Mouse (Mus musculus): Measurements from ENCODE around the gene C1qtnf1. TPM values are rescaled to one million over a fixed set of nuclear protein-coding genes. Genes with fewer than 3 reads are reported as not detected.
A peak's percentile ranks its signal among the peaks of the same experiment; 100 is the strongest.
"Not testable (repeated sequence)": the region's sequence is repeated elsewhere in the genome, so short reads cannot be mapped to it uniquely, and the experiment has no call there.

The C1qtnf1 gene
- 1 to 10 TPM; 4.2 to 4.9 TPM for total RNA-seq (2021)
- long read RNA-seq, partial matches to known transcripts: 0 of 3 reads
- long read RNA-seq, other reads (novel, unspliced or antisense): 1 of 3 reads

DNA sequence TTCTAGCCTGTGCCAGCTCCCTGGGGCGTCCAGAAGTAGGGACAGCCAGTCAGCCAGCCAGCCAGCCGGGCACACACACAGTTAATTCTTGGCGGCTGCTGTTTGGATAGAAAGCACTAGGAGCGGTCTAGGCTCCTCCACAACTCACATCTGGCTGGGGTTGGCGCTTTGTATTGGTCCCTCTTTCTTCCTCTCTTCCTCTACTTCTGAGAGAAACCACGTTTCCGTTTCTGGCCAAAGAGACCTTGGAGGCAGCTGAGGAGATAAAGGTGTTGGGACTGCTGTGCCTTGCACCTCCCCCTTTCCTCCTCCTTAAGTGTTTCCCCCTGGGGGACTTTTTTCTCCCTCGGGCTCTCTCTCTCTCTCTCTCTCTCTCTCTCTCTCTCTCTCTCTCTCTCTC lies at the start of gene C1qtnf1:
C1qtnf1 (plus strand) TSS at position 218 of the 400 bp plus-strand sequence.
- DNase-seq (ENCODE audit: low spot score in 2 of 2): no peak

GRCm38 (mm10) chr11:118378656-118379055 lies 49.3 kb upstream of the C1qtnf1 start:
- no peak for DNase-seq (ENCODE audit: low spot score in 2 of 2)

DNA sequence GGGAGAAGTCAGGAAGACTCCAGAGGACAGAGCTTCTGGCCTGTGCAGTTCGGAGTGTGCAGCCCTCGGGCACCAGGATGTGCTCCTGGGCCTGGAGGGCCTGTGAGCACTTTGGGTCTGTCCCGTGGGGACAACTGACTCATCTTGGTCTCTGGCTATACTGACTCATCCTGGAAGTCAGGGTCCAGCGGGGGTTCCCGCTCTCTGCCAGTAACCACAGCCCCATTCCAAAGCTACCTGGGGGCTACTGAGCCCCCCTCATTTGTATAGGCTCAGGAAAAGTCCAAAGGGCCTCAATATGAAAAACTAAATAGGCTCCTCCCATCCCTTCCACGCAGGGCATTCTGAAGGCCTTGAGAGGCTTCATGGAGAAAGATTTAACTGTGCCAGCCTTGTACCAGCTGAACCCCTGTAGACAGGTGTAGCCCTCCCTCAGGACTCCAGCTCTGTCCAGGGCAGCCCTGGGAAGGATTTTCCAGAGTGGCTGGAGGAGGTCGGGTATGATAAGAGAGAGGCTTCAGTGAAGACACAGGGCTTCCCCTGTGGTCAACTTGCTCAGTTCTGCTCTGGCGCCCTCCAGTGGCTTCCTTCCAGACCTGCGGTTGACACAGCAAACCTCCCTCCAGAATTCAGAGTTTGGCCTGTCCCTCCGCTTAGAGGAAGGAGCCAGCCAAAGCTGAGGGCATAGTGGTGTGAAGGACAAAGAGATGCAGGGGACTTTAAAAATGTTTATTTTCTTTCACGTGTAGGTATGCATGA lies 48.6 kb upstream of the C1qtnf1 start:
- DNase-seq (ENCODE audit: low spot score in 2 of 2): peak; percentile 88 to 91

DNA sequence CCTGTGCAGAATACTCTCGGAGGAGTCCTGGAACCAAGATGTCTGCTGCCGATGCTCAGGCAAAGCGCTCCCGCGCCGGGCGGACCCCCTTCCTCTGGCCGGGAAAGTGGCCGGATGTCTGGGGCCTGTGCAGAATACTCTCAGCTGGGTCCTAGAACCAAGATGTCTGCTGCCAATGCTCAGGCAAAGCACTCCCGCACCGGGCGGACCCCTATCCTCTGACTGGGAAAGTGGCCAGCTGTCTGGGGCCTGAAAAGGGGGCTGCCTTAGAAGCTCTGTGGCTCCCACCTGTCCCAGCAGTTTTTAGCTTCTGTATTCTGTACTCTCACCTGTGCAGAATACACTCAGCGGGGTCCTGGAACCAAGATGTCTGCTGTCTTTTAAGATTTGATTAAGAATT lies 40.2 kb upstream of the C1qtnf1 start:
- DNase-seq (ENCODE audit: low spot score in 2 of 2): not testable (repeated sequence)

- no peak for DNase-seq (ENCODE audit: low spot score in 2 of 2)
Observed at GRCm38 (mm10) chr11:118393991-118394390, 34.0 kb upstream of the C1qtnf1 start.

DNA sequence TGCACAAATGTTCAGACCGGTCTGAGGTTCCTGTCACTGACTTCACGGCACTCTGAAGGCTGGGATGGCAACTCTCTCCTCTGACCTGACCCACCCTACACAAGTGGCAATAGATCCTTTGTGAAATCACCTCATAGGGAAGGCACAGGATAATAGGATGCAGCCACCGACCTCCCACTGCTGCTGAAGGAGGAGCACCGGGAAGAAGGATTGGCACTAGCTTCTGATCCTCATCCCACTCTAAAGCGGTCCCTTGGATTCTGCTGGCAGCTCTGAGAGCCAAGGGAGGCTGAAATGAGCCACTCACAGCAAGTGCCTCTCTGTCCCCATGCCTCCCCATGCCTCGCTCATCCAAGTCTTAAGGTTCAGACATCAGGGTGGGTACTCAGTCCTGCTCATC lies 33.5 kb upstream of the C1qtnf1 start:
- no peak for DNase-seq (ENCODE audit: low spot score in 2 of 2)

GRCm38 (mm10) chr11:118397806-118398530 lies 30.0 kb upstream of the C1qtnf1 start:
- no peak for DNase-seq (ENCODE audit: low spot score in 2 of 2)

- DNase-seq (ENCODE audit: low spot score in 2 of 2): no peak
Observed at GRCm38 (mm10) chr11:118399891-118400565, 28.0 kb upstream of the C1qtnf1 start.

- no peak for DNase-seq (ENCODE audit: low spot score in 2 of 2)
Observed at GRCm38 (mm10) chr11:118400566-118400936, 27.5 kb upstream of the C1qtnf1 start.

DNA sequence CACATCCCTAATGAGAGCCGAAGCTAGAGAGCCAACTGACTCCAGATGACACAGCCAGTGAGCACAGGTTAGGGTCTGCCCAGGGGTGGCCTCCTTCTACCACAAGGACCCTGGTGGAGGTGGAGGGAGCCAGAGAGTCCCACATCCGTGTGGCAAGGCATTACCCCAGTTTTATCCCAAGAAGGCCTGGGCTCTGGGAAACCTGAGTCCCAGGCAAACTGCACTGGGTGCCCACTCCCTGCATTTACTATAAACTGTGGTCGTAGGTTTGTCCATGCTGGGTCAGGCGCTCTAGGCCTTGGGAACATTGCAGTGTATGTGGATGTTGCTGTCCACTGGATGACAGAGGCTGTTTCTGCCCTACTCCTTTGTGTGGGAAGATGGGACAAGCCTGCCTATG lies 26.8 kb upstream of the C1qtnf1 start:
- DNase-seq (ENCODE audit: low spot score in 2 of 2): no peak

DNA sequence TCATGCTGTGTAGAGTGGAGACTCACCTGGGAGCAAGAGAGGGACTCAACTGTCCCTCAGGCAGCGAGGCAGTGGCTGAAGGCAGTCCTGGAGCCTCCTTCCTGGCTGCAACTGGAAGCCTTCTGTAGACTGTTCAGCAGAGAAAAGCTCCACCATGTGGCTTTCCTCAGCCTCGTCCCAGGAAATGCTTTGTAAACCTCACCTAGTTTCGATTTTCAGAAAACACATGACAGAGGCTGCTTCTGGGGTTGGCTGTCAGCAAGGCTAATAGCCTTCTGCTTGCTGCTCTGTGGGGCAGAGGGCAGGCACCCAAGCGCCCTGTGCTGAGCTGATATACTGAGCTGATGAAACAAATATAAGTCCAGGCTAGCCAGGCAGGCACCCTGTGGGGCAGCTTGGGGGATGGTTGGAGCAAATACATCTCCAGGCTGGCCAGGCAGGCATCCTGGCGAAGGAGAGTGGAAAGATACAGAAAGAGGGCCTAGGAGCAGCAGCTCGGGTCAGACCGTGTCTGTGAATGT lies 26.2 kb upstream of the C1qtnf1 start, which contains the start of gene Lgals3bp:
Lgals3bp (minus strand) TSS at position 333 of the 521 bp plus-strand sequence.
- DNase-seq (ENCODE audit: low spot score in 2 of 2): peak; percentile 46 to 57

DNA sequence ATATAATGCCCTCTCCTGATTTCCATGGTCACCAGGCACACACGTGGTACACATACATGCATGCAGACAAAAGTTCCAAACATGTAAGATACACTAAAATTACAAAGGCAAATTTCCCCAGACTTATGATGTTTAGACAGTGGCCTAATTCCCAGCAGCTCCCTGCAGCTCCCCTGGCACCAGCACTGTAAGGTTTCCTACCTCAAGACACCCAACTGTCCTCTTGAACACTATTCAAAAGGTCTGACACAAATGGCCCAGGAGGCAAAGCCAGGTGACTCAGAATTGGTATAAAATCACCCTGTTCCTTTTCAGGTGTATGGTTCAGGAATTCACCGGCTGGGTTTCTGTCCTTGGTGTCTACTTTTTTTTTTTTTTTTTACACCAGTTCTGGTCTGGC lies 24.8 kb upstream of the C1qtnf1 start:
- DNase-seq (ENCODE audit: low spot score in 2 of 2): no peak

- DNase-seq (ENCODE audit: low spot score in 2 of 2): no peak
Observed at GRCm38 (mm10) chr11:118403951-118404899, 23.8 kb upstream of the C1qtnf1 start.

- DNase-seq (ENCODE audit: low spot score in 2 of 2): no peak
Observed at GRCm38 (mm10) chr11:118405311-118405710, 22.7 kb upstream of the C1qtnf1 start.

DNA sequence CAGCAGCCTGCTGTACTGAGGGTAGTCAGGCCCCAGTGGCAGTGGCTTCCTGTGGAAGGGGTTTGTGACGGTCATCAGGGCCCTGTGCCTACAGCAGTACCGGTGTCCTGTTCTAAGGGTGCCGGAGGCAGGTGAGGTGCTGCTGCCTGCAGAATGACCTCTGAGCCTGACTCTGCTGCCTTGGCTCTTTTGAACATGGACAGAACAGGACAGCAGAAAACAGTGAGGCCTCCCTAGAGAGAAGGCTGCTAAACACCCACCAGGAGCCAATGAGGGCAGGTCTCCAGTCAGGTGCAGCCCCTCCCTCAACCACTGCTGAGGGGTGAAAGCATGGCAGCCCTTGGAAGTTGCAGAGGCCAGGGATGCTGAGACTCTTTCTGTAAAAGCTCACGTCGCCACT lies 21.5 kb upstream of the C1qtnf1 start:
- DNase-seq (ENCODE audit: low spot score in 2 of 2): no peak

- peak; percentile 63 to 74 for DNase-seq (ENCODE audit: low spot score in 2 of 2)
Observed at GRCm38 (mm10) chr11:118407318-118407910, 20.6 kb upstream of the C1qtnf1 start.

DNA sequence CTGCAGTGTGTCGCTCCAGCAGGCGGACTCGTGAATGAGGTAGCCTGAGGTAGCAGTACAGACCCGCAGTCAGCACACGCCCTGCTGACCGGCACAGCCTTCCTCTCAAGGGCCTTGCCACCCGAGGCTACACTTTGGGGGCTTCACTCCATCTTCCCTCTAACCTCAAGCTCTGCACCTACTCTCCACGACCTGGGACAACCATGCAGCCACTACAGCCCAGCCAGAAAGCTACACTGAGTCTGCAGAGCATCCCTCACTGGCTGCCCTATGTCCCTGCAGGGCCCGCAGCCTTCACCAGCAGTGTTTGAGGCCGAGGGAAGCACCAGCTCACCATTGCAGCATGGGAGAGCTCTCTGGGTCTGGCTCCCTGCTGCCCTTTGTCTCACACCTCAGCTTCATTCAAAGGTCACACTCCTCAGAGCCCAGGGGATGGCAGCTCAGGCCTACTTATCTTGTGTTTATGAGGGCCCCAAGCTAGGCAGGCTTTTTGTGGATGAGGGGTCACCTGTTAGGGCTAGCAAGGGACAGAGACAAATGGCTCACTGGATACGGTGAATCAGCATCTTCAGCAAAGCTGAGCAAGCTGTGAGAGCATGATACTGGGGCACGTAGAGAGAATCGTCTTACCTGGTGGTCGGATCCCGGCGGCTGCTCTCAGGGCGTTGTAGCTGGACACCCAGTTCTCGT lies 19.8 kb upstream of the C1qtnf1 start:
- no peak for DNase-seq (ENCODE audit: low spot score in 2 of 2)

GRCm38 (mm10) chr11:118409106-118410072 lies 18.6 kb upstream of the C1qtnf1 start:
- DNase-seq (ENCODE audit: low spot score in 2 of 2): no peak

All from layer of hippocampus, postnatal 10 days (tissue).